Mouse (Mus musculus) embryonic facial prominence, embryonic 10.5 days (tissue): Measurements from ENCODE around the gene Gpd2. TPM values are rescaled to one million over a fixed set of nuclear protein-coding genes. Genes with fewer than 3 reads are reported as not detected.

Source experiments
- DNase-seq: peaks from one replicate; pipeline ENCODE4 v3.0.0-alpha.2; 2017; ENCODE audit warnings: low spot score
- H3K27ac ChIP-seq: fragments of 300-500 bp; sonication (generic); replicated peaks from 2 replicates; pipeline ENCODE4 v1.5.1; 2016; ENCODE audit warnings: mild to moderate bottlenecking
- H3K27me3 ChIP-seq: fragments of 300-500 bp; sonication (generic); replicated peaks from 2 replicates; pipeline ENCODE4 v1.6.1; 2016; ENCODE audit warnings: low read depth, mild to moderate bottlenecking; ENCODE audit not compliant: poor library complexity, severe bottlenecking
- H3K36me3 ChIP-seq: fragments of 300-500 bp; sonication (generic); replicated peaks from 2 replicates; pipeline ENCODE4 v1.6.1; 2016; ENCODE audit warnings: mild to moderate bottlenecking, moderate library complexity
- H3K4me1 ChIP-seq: fragments of 300-500 bp; sonication (generic); 2 replicates; pipeline ENCODE4 v1.6.1; 2016
- H3K4me3 ChIP-seq: fragments of 300-500 bp; sonication (generic); 2 replicates; pipeline ENCODE4 v1.5.1; 2016; ENCODE audit warnings: mild to moderate bottlenecking, moderate library complexity
- H3K9me3 ChIP-seq: fragments of 300-500 bp; sonication (generic); 2 replicates; pipeline ENCODE4 v1.6.1; 2016; ENCODE audit warnings: mild to moderate bottlenecking
- WGBS: fragments of 180-500 bp; shearing (Covaris S2); methylation state at CpG from one replicate; pipeline ENCODE4 v1.1.7; 2016; 5-methylcytosine and 5-hydroxymethylcytosine counted together
- polyA plus RNA-seq: library from polyadenylated mRNA; unstranded; fragments of >200 nt; fragmentation: Nextera tagmentation; extraction: Ambion mirVana; gene quantifications from 2 replicates; pipeline ENCODE4 v1.2.1, GENCODE M21; 2016

The Gpd2 gene
- polyA plus RNA-seq, 1 experiment from 2014 or later, result 20.4 TPM

- H3K36me3 ChIP-seq, result no peaks in the 10 kb centered on the region
- no peak overlapping the region for H3K4me3 ChIP-seq
- no peaks in the 10 kb centered on the region for H3K27me3 ChIP-seq
- no peak overlapping the region for H3K27ac ChIP-seq
- DNase-seq, result no peak
- whole genome bisulfite sequencing, result 82% methylated on average over 7 of the region's 7 CpGs
- no peaks in the 10 kb centered on the region for H3K9me3 ChIP-seq
- peaks cover 14% of the 10 kb centered on the region for H3K4me1 ChIP-seq
Observed at GRCm38 (mm10) chr2:57375138-57375837, 137.9 kb downstream of the Gpd2 start.

GRCm38 (mm10) chr2:57378147-57378889 lies 140.9 kb downstream of the Gpd2 start:
- Histone ChIP-seq H3K36me3 (no peaks in the 10 kb centered on the region), H3K9me3 (no peaks in the 10 kb centered on the region), H3K4me1 (peaks cover 14% of the 10 kb centered on the region), H3K4me3 (no peak overlapping the region), H3K27me3 (no peaks in the 10 kb centered on the region), H3K27ac (no peak overlapping the region)
- 18% methylated on average over 8 of the region's 8 CpGs for WGBS
- no peak for DNase-seq

- Histone ChIP-seq H3K27ac (no peak overlapping the region), H3K9me3 (no peaks in the 10 kb centered on the region), H3K4me1 (peaks cover 8% of the 10 kb centered on the region; the same call in 1 of the 2 replicates), H3K4me3 (no peak overlapping the region), H3K27me3 (no peaks in the 10 kb centered on the region), H3K36me3 (no peaks in the 10 kb centered on the region)
- no peak for DNase-seq
- WGBS, result 91% methylated on average over 2 of the region's 2 CpGs
Observed at GRCm38 (mm10) chr2:57384625-57385024, 147.2 kb downstream of the Gpd2 start.

GRCm38 (mm10) chr2:57387816-57388215 lies 150.4 kb downstream of the Gpd2 start:
- Histone ChIP-seq H3K36me3 (no peaks in the 10 kb centered on the region), H3K4me1 (peaks cover 8% of the 10 kb centered on the region; the same call in 1 of the 2 replicates), H3K9me3 (no peaks in the 10 kb centered on the region), H3K4me3 (no peak overlapping the region), H3K27me3 (no peaks in the 10 kb centered on the region), H3K27ac (0 out of 2 replicates have a peak overlapping the region, but pooled peaks have one; percentile 11)
- peak; percentile 20 for DNase-seq
- 37% methylated on average over 7 of the region's 7 CpGs for WGBS

GRCm38 (mm10) chr2:57395071-57395470 lies 157.6 kb downstream of the Gpd2 start:
- H3K9me3 ChIP-seq, result no peaks in the 10 kb centered on the region
- H3K4me3 ChIP-seq, result no peak overlapping the region
- H3K27me3 ChIP-seq, result no peaks in the 10 kb centered on the region
- H3K36me3 ChIP-seq, result no peaks in the 10 kb centered on the region
- H3K27ac ChIP-seq, result no peak overlapping the region
- DNase-seq, result no peak
- H3K4me1 ChIP-seq, result no peaks in the 10 kb centered on the region
- 89% methylated on average over 4 of the region's 4 CpGs for WGBS

GRCm38 (mm10) chr2:57396061-57396460 lies 158.6 kb downstream of the Gpd2 start:
- no peak overlapping the region for H3K4me3 ChIP-seq
- H3K4me1 ChIP-seq, result no peaks in the 10 kb centered on the region
- no peak overlapping the region for H3K27ac ChIP-seq
- no peak for DNase-seq
- H3K9me3 ChIP-seq, result no peaks in the 10 kb centered on the region
- no peaks in the 10 kb centered on the region for H3K27me3 ChIP-seq
- no peaks in the 10 kb centered on the region for H3K36me3 ChIP-seq
- 93% methylated on average over 13 of the region's 13 CpGs for WGBS

- Histone ChIP-seq H3K4me3 (no peak overlapping the region), H3K4me1 (no peaks in the 10 kb centered on the region), H3K27ac (no peak overlapping the region), H3K27me3 (no peaks in the 10 kb centered on the region), H3K9me3 (no peaks in the 10 kb centered on the region), H3K36me3 (no peaks in the 10 kb centered on the region)
- DNase-seq, result no peak
- 82% methylated on average over 3 of the region's 3 CpGs for WGBS
Observed at GRCm38 (mm10) chr2:57397727-57398126, 160.3 kb downstream of the Gpd2 start.

GRCm38 (mm10) chr2:57407414-57408019 lies 170.1 kb downstream of the Gpd2 start:
- Histone ChIP-seq H3K27me3 (no peaks in the 10 kb centered on the region), H3K36me3 (no peaks in the 10 kb centered on the region), H3K9me3 (no peaks in the 10 kb centered on the region), H3K4me3 (no peak overlapping the region), H3K27ac (no peak overlapping the region), H3K4me1 (no peaks in the 10 kb centered on the region)
- WGBS, result 85% methylated on average over 4 of the region's 4 CpGs
- no peak for DNase-seq

GRCm38 (mm10) chr2:57408413-57408812 lies 171.0 kb downstream of the Gpd2 start:
- Histone ChIP-seq H3K27ac (no peak overlapping the region), H3K4me3 (no peak overlapping the region), H3K9me3 (no peaks in the 10 kb centered on the region), H3K36me3 (no peaks in the 10 kb centered on the region), H3K27me3 (no peaks in the 10 kb centered on the region), H3K4me1 (no peaks in the 10 kb centered on the region)
- 88% methylated on average over 4 of the region's 4 CpGs for WGBS
- DNase-seq, result no peak

GRCm38 (mm10) chr2:57411551-57411950 lies 174.1 kb downstream of the Gpd2 start:
- Histone ChIP-seq H3K27ac (no peak overlapping the region), H3K36me3 (no peaks in the 10 kb centered on the region), H3K4me1 (no peaks in the 10 kb centered on the region), H3K9me3 (no peaks in the 10 kb centered on the region), H3K27me3 (no peaks in the 10 kb centered on the region), H3K4me3 (no peak overlapping the region)
- 85% methylated on average over 2 of the region's 2 CpGs for WGBS
- DNase-seq, result no peak

- Histone ChIP-seq H3K27ac (no peak overlapping the region), H3K9me3 (no peaks in the 10 kb centered on the region), H3K27me3 (no peaks in the 10 kb centered on the region), H3K4me1 (no peaks in the 10 kb centered on the region), H3K4me3 (no peak overlapping the region), H3K36me3 (no peaks in the 10 kb centered on the region)
- no peak for DNase-seq
- 89% methylated on average over 9 of the region's 9 CpGs for WGBS
Observed at GRCm38 (mm10) chr2:57414550-57415160, 177.2 kb downstream of the Gpd2 start.

- no peak overlapping the region for H3K4me3 ChIP-seq
- no peaks in the 10 kb centered on the region for H3K36me3 ChIP-seq
- H3K27ac ChIP-seq, result no peak overlapping the region
- no peak for DNase-seq
- 83% methylated on average over 1 of the region's 1 CpGs for WGBS
- H3K9me3 ChIP-seq, result no peaks in the 10 kb centered on the region
- H3K4me1 ChIP-seq, result no peaks in the 10 kb centered on the region
- H3K27me3 ChIP-seq, result no peaks in the 10 kb centered on the region
Observed at GRCm38 (mm10) chr2:57416711-57417110, 179.3 kb downstream of the Gpd2 start.
